Mouse (Mus musculus) bone marrow macrophage, adult 2 months (primary cell): ENCODE data around the gene Ncf2. TPM values are rescaled to one million over a fixed set of nuclear protein-coding genes. Genes with fewer than 3 reads are reported as not detected.

ENCODE experiments used
- H3K27ac ChIP-seq: 2 replicates; pipeline ENCODE4 v1.5.1; 2012; ENCODE audit warnings: low read depth, low read length; ENCODE audit not compliant: insufficient read depth
- H3K4me1 ChIP-seq: 2 replicates; pipeline ENCODE4 v1.6.1; 2012; ENCODE audit warnings: low read length; ENCODE audit not compliant: control insufficient read depth, insufficient read depth
- H3K4me3 ChIP-seq: 2 replicates; pipeline ENCODE4 v1.5.1; 2012; ENCODE audit warnings: mild to moderate bottlenecking, low read length, moderate library complexity; ENCODE audit not compliant: insufficient read depth
- CTCF ChIP-seq: IDR thresholded peaks from 2 replicates; pipeline ENCODE4 v1.5.1; 2012; ENCODE audit warnings: low read depth, mild to moderate bottlenecking, low read length, moderate library complexity
- POLR2A ChIP-seq: IDR thresholded peaks from 2 replicates; pipeline ENCODE4 v1.6.1; 2012; ENCODE audit warnings: mild to moderate bottlenecking, low read depth, low read length, borderline replicate concordance
- polyA plus RNA-seq: library from polyadenylated mRNA; stranded (reverse); fragments of >200 nt; gene quantifications from 2 replicates; pipeline ENCODE4 v1.2.4, GENCODE M21; 2012; ENCODE audit not compliant: missing spikeins, insufficient read depth, insufficient read length

Gene Ncf2
- polyA plus RNA-seq, 1 experiment, result 316 TPM

- Histone ChIP-seq H3K4me3 (no peak overlapping the region), H3K27ac (no peak overlapping the region), H3K4me1 (peaks cover 34% of the 10 kb centered on the region)
- TF ChIP-seq CTCF, result no peak
- no peak for TF ChIP-seq POLR2A
Measured at GRCm38 (mm10) chr1:152815265-152815701, 15.3 kb downstream of the Ncf2 start.

GRCm38 (mm10) chr1:152817027-152817769 lies 17.2 kb downstream of the Ncf2 start:
- H3K4me3 ChIP-seq, result no peak overlapping the region
- no peak overlapping the region for H3K27ac ChIP-seq
- TF ChIP-seq POLR2A (no peak), CTCF (no peak)
- H3K4me1 ChIP-seq, result peaks cover 22% of the 10 kb centered on the region

GRCm38 (mm10) chr1:152817794-152818193 lies 17.8 kb downstream of the Ncf2 start:
- H3K27ac ChIP-seq, result no peak overlapping the region
- H3K4me1 ChIP-seq, result peaks cover 22% of the 10 kb centered on the region
- no peak for TF ChIP-seq CTCF
- TF ChIP-seq POLR2A, result no peak
- H3K4me3 ChIP-seq, result no peak overlapping the region

- no peak overlapping the region for H3K4me3 ChIP-seq
- peaks cover 6% of the 10 kb centered on the region; the same call in 1 of the 2 replicates for H3K4me1 ChIP-seq
- TF ChIP-seq CTCF (no peak), POLR2A (no peak)
Measured at GRCm38 (mm10) chr1:152819558-152819957, 19.6 kb downstream of the Ncf2 start.

GRCm38 (mm10) chr1:152820911-152821695 lies 21.1 kb downstream of the Ncf2 start:
- H3K27ac ChIP-seq, result no peak overlapping the region
- TF ChIP-seq CTCF (no peak), POLR2A (no peak)
- H3K4me1 ChIP-seq, result no peaks in the 10 kb centered on the region
- H3K4me3 ChIP-seq, result no peak overlapping the region

More at GRCm38 (mm10) chr1:152819558-152819957, 19.6 kb downstream of the Ncf2 start:
- H3K27ac ChIP-seq, result no peak overlapping the region

GRCm38 (mm10) chr1:152821746-152822145 lies 21.8 kb downstream of the Ncf2 start:
- Histone ChIP-seq H3K27ac (no peak overlapping the region), H3K4me1 (no peaks in the 10 kb centered on the region), H3K4me3 (no peak overlapping the region)
- TF ChIP-seq POLR2A (no peak), CTCF (no peak)

GRCm38 (mm10) chr1:152824206-152824605 lies 24.2 kb downstream of the Ncf2 start:
- H3K27ac ChIP-seq, result no peak overlapping the region
- TF ChIP-seq POLR2A (no peak), CTCF (no peak)
- H3K4me3 ChIP-seq, result no peak overlapping the region
- H3K4me1 ChIP-seq, result no peaks in the 10 kb centered on the region

- TF ChIP-seq POLR2A (no peak), CTCF (no peak)
Measured at GRCm38 (mm10) chr1:152826446-152826845, 26.5 kb downstream of the Ncf2 start.

GRCm38 (mm10) chr1:152828168-152828567 lies 28.2 kb downstream of the Ncf2 start:
- H3K4me1 ChIP-seq, result peaks cover 13% of the 10 kb centered on the region
- TF ChIP-seq CTCF (no peak), POLR2A (no peak)
- no peak overlapping the region for H3K27ac ChIP-seq

More at GRCm38 (mm10) chr1:152826446-152826845, 26.5 kb downstream of the Ncf2 start:
- no peak overlapping the region for H3K4me3 ChIP-seq
- no peaks in the 10 kb centered on the region for H3K4me1 ChIP-seq
- no peak overlapping the region for H3K27ac ChIP-seq

GRCm38 (mm10) chr1:152828637-152829355 lies 28.8 kb downstream of the Ncf2 start:
- Histone ChIP-seq H3K4me1 (peaks cover 13% of the 10 kb centered on the region), H3K27ac (no peak overlapping the region), H3K4me3 (no peak overlapping the region)
- no peak for TF ChIP-seq CTCF
- no peak for TF ChIP-seq POLR2A

More at GRCm38 (mm10) chr1:152828168-152828567, 28.2 kb downstream of the Ncf2 start:
- H3K4me3 ChIP-seq, result no peak overlapping the region
